Mouse (Mus musculus) midbrain, embryonic 10.5 days (tissue): ENCODE measurements around the gene Pitpna. TPM values are rescaled to one million over a fixed set of nuclear protein-coding genes. Genes with fewer than 3 reads are reported as not detected.
A peak's percentile ranks its signal among the peaks of the same experiment; 100 is the strongest.

Experiments
- DNase-seq: peaks from one replicate; pipeline ENCODE4 v3.0.0-alpha.2; 2017; ENCODE audit warnings: low spot score
- H3K27ac ChIP-seq: fragments of 300-500 bp; sonication (generic); replicated peaks from 2 replicates; pipeline ENCODE4 v1.5.1; 2016; ENCODE audit warnings: mild to moderate bottlenecking
- H3K27me3 ChIP-seq: fragments of 300-500 bp; sonication (generic); 2 replicates; pipeline ENCODE4 v1.6.1; 2016; ENCODE audit warnings: low read depth, mild to moderate bottlenecking; ENCODE audit not compliant: poor library complexity, severe bottlenecking
- H3K36me3 ChIP-seq: fragments of 300-500 bp; sonication (generic); 2 replicates; pipeline ENCODE4 v1.6.1; 2016; ENCODE audit warnings: mild to moderate bottlenecking, moderate library complexity
- H3K4me1 ChIP-seq: fragments of 300-500 bp; sonication (generic); 2 replicates; pipeline ENCODE4 v1.6.1; 2016
- H3K4me3 ChIP-seq: fragments of 300-500 bp; sonication (generic); 2 replicates; pipeline ENCODE4 v1.5.1; 2016; ENCODE audit warnings: mild to moderate bottlenecking, moderate library complexity
- H3K9me3 ChIP-seq: fragments of 300-500 bp; sonication (generic); replicated peaks from 2 replicates; pipeline ENCODE4 v1.6.1; 2016; ENCODE audit warnings: mild to moderate bottlenecking
- WGBS: fragments of 180-500 bp; shearing (Covaris S2); methylation state at CpG from one replicate; pipeline ENCODE4 v1.1.7; 2016; 5-methylcytosine and 5-hydroxymethylcytosine counted together
- polyA plus RNA-seq: library from polyadenylated mRNA; unstranded; fragments of >200 nt; fragmentation: Nextera tagmentation; extraction: Ambion mirVana; gene quantifications from 2 replicates; pipeline ENCODE4 v1.2.1, GENCODE M21; 2016

The Pitpna gene
- polyA plus RNA-seq, 1 experiment from 2014 or later = 65.5 TPM

DNA sequence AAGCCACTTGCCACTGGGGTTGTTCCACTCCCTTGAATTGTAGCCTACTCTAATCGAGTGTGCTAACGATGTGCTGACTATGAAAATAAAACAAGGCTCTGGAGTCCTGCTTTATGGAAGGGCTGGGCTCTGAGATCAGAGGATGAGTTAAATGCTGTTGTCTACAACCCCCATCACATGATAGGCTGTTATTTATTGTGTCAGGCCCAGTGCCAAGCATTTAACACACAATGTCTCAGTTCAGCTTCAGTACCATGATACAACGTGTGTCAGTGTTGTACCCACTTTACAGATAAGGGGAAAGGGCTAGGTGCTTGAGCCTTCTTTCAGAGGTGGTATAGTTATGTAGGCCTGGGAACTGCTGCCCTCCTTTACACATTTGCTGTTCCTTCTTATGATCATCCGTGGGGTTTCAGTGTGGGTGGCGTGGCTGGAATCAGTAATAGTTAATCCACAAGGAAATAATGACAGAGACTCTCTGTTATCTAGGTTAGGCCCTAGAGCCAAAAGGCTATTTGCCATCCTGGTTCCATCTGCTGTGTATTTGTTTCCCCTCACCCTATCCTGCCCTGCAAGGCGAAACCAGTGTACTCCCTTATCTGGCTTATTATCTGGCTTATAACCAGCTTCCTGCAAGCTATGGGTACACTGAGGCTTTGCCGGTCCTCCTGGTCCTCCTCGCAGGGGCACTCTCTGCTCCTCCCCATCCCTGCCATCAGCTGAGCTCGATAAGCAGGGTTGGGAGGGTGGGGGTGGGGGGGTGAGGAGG, 20.4 kb upstream of the Pitpna start:
- no peak overlapping the region for H3K27ac ChIP-seq
- 73% methylated on average over 9 of the region's 9 CpGs for WGBS

DNA sequence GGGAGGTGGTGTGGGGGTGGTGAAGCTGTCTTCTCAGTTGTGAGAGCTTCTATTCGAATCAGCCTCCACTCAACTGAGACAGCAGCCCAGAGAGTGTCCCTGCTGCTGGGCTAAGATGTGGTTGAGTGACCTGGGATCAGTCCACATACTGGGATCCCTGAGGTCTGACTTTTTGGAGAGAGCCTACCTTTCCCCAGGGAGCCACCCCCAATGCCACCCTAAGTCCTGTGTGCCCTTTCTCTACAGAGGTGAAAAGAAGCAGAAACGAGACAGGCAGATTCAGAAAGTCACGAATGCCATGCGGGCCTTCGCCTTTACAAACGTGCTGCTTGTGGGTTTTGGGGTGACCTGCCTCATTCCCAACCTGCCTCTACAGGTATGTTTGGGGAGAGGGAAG, 19.8 kb upstream of the Pitpna start:
- 79% methylated on average over 6 of the region's 6 CpGs for WGBS
- DNase-seq = no peak
- Histone ChIP-seq H3K4me1 (peaks cover 23% of the 10 kb centered on the region), H3K36me3 (peaks cover 22% of the 10 kb centered on the region), H3K9me3 (no peaks in the 10 kb centered on the region), H3K27me3 (peaks cover 14% of the 10 kb centered on the region; the same call in 1 of the 2 replicates), H3K4me3 (no peak overlapping the region), H3K27ac (no peak overlapping the region)

More for the DNA sequence above, 20.4 kb upstream of the Pitpna start:
- Histone ChIP-seq H3K27me3 (peaks cover 14% of the 10 kb centered on the region; the same call in 1 of the 2 replicates), H3K4me1 (peaks cover 17% of the 10 kb centered on the region), H3K36me3 (peaks cover 25% of the 10 kb centered on the region), H3K9me3 (no peaks in the 10 kb centered on the region), H3K4me3 (no peak overlapping the region)
- DNase-seq = no peak

DNA sequence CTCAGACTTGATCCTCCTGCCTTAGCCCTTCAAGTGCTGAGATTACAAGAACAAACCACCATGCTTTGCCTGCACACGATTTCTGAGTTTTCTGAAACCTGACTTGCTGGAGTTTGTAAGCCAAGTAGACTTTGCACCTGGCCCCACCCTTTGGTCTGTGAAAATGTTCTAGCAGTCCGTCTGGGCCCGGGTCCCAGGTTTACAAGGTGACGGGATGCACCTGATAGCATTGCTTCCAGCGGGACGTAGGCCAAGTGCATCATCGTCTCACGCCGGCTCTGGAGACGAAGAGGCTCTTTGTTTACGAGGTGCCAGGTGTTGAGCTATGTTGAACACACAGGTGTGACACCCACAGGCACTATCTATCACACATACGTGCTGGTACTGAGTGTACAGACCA, 18.9 kb upstream of the Pitpna start:
- H3K27me3 ChIP-seq = peaks cover 16% of the 10 kb centered on the region; the same call in 1 of the 2 replicates
- no peak for DNase-seq
- H3K36me3 ChIP-seq = peaks cover 13% of the 10 kb centered on the region; the same call in 1 of the 2 replicates
- no peaks in the 10 kb centered on the region for H3K9me3 ChIP-seq
- H3K4me1 ChIP-seq = peaks cover 26% of the 10 kb centered on the region
- H3K27ac ChIP-seq = no peak overlapping the region
- 94% methylated on average over 12 of the region's 12 CpGs for WGBS
- no peak overlapping the region for H3K4me3 ChIP-seq

DNA sequence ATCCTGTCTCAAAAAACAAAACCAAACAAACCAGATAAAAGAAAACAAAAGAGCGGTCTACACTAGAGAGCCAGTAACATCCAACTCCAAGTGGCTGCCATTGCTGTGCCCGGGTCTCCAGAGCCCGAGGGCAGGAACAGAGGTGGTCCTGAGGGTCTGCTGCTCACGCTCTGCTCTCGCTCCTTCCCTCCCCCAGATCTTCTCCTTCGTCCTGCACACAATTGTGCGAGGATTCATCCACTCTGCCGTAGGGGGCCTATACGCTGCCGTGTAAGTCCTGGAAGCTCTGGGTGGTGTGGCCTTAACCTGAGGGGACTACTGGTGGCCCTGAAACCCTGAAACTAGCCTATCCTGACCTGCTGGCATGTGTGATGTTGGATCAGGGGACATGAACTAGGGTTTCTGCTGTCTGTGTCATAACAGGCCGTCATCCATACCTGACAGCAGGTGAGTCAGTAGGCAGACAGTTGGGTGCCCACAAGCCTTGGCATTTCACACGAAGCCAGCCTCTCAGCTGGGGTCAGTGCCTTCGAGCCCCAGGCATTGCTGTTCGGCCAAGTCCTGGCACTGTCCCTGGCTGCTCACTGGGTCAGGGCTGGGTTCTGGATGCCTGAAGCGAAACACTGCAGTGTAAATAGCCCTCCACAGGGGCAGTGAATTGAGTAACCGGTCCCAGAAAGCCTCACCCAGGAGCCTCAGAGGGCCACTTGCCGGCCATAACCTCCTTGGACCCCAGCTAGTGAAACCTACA, 17.3 kb upstream of the Pitpna start:
- Histone ChIP-seq H3K27ac (0 out of 2 replicates have a peak overlapping the region, but pooled peaks have one; percentile 23), H3K4me3 (no peak overlapping the region), H3K36me3 (peaks cover 13% of the 10 kb centered on the region; the same call in 1 of the 2 replicates), H3K27me3 (peaks cover 18% of the 10 kb centered on the region; the same call in 1 of the 2 replicates), H3K4me1 (peaks cover 26% of the 10 kb centered on the region), H3K9me3 (no peaks in the 10 kb centered on the region)
- 92% methylated on average over 17 of the region's 17 CpGs for WGBS
- no peak for DNase-seq

DNA sequence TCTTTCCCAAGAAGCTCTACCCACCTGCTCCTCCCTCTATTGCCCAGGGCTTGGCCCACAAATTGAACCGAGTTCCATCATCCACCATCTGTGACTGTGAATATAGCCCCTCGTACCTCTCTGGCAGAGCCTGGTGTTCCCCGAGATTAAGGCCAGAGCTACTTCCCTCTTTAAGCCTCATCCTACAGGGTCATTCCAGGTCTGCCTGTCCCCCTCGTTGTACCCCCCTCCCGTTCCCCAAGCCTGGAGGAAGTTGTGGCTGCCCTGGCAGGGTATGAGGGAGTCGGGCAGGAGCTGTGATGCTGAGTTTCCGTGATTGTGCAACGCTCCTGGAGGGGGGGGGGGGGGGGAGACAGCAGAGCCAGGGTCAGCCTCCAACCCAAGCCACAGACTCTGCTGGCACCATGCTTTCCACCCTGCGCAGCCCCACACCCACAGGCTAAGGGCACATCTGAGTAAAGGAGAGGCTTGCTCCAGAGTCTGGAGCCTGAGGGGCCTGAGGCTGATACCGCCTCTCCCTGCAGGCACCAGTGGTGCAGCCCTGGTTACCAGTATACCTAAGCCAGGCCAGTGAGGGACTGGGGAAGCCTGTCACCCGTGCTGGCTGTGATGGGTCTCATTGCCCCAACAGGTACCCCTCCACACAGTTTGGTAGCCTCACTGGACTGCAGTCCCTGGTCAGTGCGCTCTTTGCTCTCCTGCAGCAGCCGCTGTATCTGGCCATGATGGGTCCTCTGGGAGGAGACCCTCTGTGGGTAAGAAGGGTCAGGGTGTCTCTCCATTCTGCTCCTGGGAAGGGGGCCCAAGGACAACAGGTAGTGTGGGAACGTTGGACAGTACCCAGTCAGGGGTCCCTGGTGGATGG, 16.5 kb upstream of the Pitpna start:
- H3K27ac ChIP-seq = 0 out of 2 replicates have a peak overlapping the region, but pooled peaks have one; percentile 23

DNA sequence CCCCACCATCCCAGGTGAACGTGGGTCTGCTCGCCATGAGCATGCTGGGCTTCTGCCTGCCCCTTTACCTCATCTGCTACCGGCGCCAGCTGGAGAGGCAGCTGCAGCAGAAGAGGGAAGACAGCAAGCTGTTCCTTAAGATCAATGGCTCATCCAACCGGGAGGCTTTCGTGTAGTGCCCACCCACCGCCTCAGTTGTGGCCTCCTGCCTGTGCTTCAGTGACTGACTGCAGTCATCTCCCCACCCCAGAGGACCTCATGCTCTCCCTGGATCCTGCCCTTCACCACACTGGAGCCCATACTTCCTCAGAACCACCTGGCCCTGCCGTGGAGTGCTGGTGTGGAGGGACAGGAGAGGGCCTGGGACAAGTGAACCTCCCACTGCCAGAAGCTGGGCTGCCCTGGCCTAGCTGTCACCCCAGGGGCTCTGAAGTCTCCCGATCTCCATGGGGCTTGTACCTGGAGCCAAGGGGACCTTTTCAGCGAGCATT, 15.6 kb upstream of the Pitpna start:
- Histone ChIP-seq H3K36me3 (peaks cover 8% of the 10 kb centered on the region; the same call in 1 of the 2 replicates), H3K4me3 (0 out of 2 replicates have a peak overlapping the region, but pooled peaks have one; percentile 28), H3K9me3 (no peaks in the 10 kb centered on the region), H3K4me1 (peaks cover 24% of the 10 kb centered on the region), H3K27me3 (peaks cover 18% of the 10 kb centered on the region; the same call in 1 of the 2 replicates), H3K27ac (peak overlapping the region; percentile 83)
- DNase-seq = no peak
- WGBS = 15% methylated on average over 10 of the region's 10 CpGs

More for the DNA sequence above, 16.5 kb upstream of the Pitpna start:
- no peak for DNase-seq
- H3K9me3 ChIP-seq = no peaks in the 10 kb centered on the region
- H3K36me3 ChIP-seq = peaks cover 13% of the 10 kb centered on the region; the same call in 1 of the 2 replicates
- no peak overlapping the region for H3K4me3 ChIP-seq
- peaks cover 18% of the 10 kb centered on the region; the same call in 1 of the 2 replicates for H3K27me3 ChIP-seq
- 77% methylated on average over 14 of the region's 14 CpGs for WGBS
- peaks cover 24% of the 10 kb centered on the region for H3K4me1 ChIP-seq

DNA sequence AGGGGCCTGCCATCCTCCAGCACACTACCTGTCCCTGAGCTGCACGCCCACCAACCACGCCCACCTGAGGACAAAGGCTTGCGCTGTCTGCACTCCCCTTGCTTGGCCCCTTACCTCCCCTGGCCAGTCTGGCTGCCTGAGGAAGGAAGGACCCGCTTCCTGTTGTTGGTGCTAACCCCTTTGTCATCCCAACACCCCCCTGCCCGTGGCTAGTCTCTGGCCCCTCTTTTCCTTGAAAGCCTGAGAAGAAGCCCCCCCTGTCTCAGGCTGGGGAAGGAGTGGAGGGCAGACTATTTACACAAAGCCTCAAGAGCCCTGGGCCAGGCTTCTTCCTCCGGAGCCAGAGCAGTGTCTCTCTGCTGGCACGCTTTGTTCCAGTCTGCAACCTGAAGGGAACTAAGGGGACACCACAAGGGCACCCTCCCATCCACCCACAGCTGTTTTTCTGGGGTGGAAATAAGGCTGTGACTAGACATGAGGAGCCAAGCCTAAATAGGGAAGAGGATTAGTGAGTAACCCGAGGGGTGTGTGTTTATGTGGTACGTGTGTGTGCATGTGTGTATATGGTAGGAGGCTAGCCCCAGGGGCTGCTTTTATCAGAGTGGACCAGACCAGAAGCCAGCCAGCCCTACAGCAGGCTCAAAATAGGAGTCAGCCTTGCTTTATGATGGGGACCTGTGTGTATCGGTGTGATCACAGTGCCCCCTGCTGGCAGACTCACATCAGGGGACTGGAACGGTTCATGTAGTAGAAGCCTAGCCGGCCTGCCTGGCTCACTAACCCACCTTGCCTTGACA, 14.8 kb upstream of the Pitpna start:
- peaks cover 24% of the 10 kb centered on the region for H3K4me1 ChIP-seq
- H3K27ac ChIP-seq = peak overlapping the region; percentile 83
- peaks cover 18% of the 10 kb centered on the region; the same call in 1 of the 2 replicates for H3K27me3 ChIP-seq
- no peaks in the 10 kb centered on the region for H3K9me3 ChIP-seq
- whole genome bisulfite sequencing = 8% methylated on average over 12 of the region's 12 CpGs
- peak overlapping the region; percentile 28 for H3K4me3 ChIP-seq
- peak; percentile 92 for DNase-seq
- H3K36me3 ChIP-seq = peaks cover 8% of the 10 kb centered on the region; the same call in 1 of the 2 replicates

DNA sequence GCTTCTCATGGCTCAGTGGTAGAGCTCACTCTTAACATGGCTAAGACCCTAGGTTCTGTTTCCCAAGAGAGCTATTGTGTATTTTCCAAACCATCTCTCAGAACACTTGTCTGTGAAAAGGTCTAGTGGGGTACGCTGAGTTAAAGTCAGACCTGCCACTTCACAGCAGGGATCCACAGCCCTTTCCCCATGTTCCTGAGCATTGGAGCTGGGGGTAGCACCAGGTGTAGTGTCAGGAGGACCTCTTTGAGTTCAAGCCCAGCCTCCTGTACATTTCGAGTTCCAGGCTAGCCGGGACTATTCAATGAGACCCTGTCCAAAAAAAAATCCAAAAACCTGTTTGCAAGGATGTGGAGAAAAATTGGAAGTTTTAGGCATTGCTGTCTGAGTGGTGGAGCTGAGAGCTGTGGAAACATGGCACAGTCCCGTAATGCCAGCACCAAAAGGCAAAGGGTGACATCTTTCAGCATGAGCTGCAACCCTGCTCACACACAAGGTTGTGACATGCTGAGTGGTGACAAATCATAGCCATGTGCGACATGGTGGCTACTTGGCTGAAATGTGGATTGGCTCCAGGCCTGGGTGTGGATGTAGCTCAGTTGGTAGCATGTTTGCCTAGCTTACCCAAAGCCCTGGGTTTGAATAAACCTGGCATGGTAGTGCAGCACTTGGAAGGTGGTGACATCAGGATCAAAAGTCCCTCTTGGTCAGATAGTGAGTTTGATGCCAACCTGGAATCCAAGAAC, 13.3 kb upstream of the Pitpna start:
- Histone ChIP-seq H3K4me3 (no peak overlapping the region), H3K27me3 (peaks cover 18% of the 10 kb centered on the region; the same call in 1 of the 2 replicates), H3K27ac (no peak overlapping the region), H3K9me3 (no peaks in the 10 kb centered on the region), H3K36me3 (0 out of 2 replicates have a peak, but pooled peaks cover 2% of the 10 kb centered on the region), H3K4me1 (peaks cover 24% of the 10 kb centered on the region)
- no peak for DNase-seq
- 91% methylated on average over 5 of the region's 5 CpGs for WGBS

DNA sequence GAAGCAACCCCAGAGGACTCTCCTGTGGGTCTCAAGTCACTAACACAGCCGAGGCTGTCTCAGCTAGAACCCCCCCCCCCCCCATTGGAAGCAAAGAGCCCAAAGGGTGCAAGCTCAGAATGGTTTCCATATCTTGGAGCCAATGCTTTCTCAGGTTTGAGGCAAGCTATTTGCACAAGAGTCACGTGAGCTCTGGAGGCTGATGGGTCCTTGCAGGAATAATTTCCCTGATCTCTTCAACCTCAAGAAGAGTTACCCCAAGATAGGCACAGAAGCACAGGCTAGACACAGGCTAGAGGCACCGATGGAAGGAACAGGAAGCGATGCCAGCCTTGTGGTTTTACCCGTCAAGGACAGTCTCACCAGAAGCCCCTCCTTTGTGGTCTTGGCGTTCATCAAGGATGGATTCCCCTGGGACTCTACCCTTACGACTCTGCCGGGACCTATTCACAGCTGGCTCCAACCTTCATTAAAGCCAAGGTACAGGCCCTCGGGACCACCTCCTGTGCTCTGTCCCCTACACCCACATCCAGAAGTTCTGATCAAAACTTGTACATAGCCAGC, 12.3 kb upstream of the Pitpna start:
- DNase-seq = no peak
- WGBS = 81% methylated on average over 9 of the region's 9 CpGs

DNA sequence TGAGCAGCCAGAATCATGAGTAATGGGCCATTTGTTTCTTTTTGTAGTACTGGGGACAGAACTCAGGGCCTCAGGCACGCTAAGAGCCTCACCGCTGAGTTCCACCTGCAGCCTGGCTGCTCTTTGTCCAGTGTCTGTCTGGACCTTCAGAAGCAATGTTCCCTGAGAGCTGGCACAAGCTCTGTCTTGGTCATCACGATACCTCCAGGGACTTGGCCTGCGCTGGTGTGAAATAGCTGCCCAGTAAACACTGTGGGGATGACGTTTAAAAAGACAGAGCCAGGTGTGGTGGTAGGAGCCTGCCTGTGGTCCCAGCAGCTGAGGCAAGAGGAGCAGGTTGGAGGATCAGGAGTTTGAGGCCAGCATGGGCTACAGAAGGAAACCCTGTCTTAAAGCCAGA, 9.3 kb upstream of the Pitpna start:
- H3K4me3 ChIP-seq = no peak overlapping the region
- 84% methylated on average over 5 of the region's 5 CpGs for WGBS
- 0 out of 2 replicates have a peak, but pooled peaks cover 4% of the 10 kb centered on the region for H3K27me3 ChIP-seq
- H3K27ac ChIP-seq = no peak overlapping the region
- no peak for DNase-seq
- H3K9me3 ChIP-seq = no peaks in the 10 kb centered on the region
- no peaks in the 10 kb centered on the region for H3K4me1 ChIP-seq
- H3K36me3 ChIP-seq = no peaks in the 10 kb centered on the region

More for the DNA sequence above, 12.3 kb upstream of the Pitpna start:
- Histone ChIP-seq H3K36me3 (no peaks in the 10 kb centered on the region), H3K4me3 (no peak overlapping the region), H3K4me1 (peaks cover 24% of the 10 kb centered on the region), H3K27ac (no peak overlapping the region), H3K27me3 (peaks cover 18% of the 10 kb centered on the region; the same call in 1 of the 2 replicates), H3K9me3 (no peaks in the 10 kb centered on the region)
